Mouse (Mus musculus): Measurements from ENCODE around the gene Rft1.

The Rft1 gene

DNA sequence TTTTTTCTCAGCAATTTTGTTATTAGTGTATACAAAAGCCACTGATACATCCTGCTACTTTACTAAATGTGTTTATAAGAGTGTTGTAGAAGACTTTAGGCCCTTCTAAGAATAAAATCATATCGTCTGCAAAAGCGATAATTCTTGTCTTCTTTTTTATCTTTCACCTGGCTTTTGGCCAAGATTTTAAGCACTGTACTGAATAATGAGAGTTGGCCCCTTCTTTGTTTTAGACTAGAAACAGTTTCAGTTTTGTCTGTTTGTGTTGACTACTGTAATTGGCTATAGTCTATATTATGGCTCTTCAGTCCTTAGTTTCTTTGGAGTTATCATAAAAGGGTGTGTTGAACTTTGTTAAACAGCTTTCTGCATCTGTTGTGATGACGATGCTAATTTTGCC lies 77.7 kb downstream of the Rft1 start:
- no peak for DNase-seq (ENCODE audit: low spot score in 2 of 2)

- DNase-seq (ENCODE audit: low spot score in 2 of 2) = no peak
Observed at GRCm38 (mm10) chr14:30734665-30735064, 80.5 kb downstream of the Rft1 start.

DNA sequence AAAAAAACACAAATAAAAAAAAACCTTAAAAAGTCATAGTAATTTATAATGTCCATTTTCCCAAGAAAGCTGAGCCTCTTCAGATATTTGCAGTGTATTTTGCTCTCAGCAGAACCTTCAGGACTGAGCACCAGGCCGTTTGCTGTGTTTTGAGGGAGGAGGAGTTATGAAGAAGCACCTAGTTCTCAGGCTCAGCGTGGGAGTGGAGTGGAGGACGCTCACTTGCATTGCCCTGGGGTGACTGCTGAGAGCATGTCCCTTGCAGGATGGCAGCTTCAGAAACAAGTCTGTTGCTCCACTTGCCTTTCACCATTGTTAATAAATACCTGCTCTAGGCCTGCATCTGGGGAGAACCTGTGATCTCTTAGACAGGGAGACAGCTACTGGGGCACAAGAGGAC lies 81.7 kb downstream of the Rft1 start:
- DNase-seq (ENCODE audit: low spot score in 2 of 2) = no peak

DNA sequence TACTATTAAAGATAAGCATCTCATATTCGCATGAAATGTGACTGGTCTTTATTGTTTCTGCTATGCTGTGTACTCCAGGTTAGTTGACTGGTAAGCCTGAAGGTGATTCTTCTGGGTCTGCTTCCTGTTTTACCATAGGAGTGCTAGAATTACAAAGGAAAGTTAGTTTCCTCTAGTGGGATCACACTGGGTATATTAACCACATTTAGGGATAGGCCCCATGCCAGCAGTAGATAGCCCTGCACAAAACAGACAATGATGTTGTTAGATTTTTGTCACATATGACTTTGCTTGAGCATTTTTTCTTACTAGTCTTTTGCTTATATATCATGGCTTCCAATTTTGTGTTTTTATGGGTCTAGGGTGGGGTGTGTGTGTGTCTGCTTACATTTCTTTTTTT lies 82.3 kb downstream of the Rft1 start:
- DNase-seq (ENCODE audit: low spot score in 2 of 2) = no peak

All from right cerebral cortex, postnatal 36 days (tissue).